Mouse (Mus musculus) fibroblast of lung, adult 2 months (primary cell): Measurements from ENCODE around the gene Gpr165.

Source experiments
- DNase-seq: peaks from one replicate; pipeline ENCODE4 v3.0.0-alpha.2; 2011; ENCODE audit warnings: low read depth

Gene Gpr165

GRCm38 (mm10) chrX:96712907-96713774 is at the start of gene Gpr165:
Gene Gpr165, plus strand, starts transcription at chrX:96713441.
- DNase-seq: no peak

- DNase-seq: no peak
Measured at GRCm38 (mm10) chrX:96674871-96675270, 38.4 kb upstream of the Gpr165 start.
